Mouse (Mus musculus) liver, embryonic 14.5 days (tissue): Measurements from ENCODE around the gene Tsr3.

Experiments used
- CTCF ChIP-seq: IDR thresholded peaks from 2 replicates; pipeline ENCODE4 v1.5.1; 2016; ENCODE audit warnings: antibody characterized with exemption, low read depth, control low read depth
- EP300 ChIP-seq: IDR thresholded peaks from 2 replicates; pipeline ENCODE4 v1.6.1; 2016; ENCODE audit warnings: antibody characterized with exemption, low read depth

- no peak for TF ChIP-seq CTCF
- no peak for TF ChIP-seq EP300
Observed at GRCm38 (mm10) chr17:25248033-25248750, 8.2 kb downstream of the Tsr3 start.
